25 mouse cellular contexts compared by ENCODE assay signal in the genomic region with DNA sequence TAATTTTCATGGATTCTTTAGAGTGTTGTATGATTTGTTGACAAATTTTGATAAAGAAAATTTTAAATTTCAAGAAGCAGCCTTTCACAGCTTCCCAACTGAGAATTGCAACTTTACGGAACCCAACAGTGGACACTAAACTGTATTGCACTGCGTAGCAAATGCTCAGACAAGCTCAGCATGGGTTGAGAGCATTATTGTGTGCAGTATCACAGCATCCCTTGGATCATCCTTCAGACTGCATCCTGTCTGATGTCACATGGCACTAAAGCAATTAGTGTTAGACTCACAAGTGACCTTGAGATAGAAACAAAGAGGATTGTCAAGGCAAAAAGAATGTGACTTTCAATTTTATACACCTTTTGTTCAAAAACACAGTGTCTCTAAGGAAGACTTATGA. TPM values are rescaled to one million over a fixed set of nuclear protein-coding genes. Genes with fewer than 3 reads are reported as not detected.
DNase-seq lines count a peak whose midpoint lies in the region; ATAC-seq and TF ChIP-seq lines count a peak whose summit lies in the region.
"Had no signal": no experiment of that assay in that cellular context is flagged by ENCODE, and none has a peak within 500 bp of the region (broad histone marks: within the 10 kb centered on the region; RNA-seq: fewer than 3 reads in every experiment).

No protein-coding gene starts in this region.

- H3K4me3 ChIP-seq in midbrain, embryonic 16.5 days (ENCODE audit: low read depth, low read length) = no peak overlapping the region
- H3K4me3 ChIP-seq in midbrain, embryonic 13.5 days (replicated peaks) = no peak overlapping the region
- H3K4me3 ChIP-seq: embryonic facial prominence, embryonic 10.5 days; embryonic facial prominence, embryonic 12.5 days; forebrain, embryonic 13.5 days; forebrain, embryonic 15.5 days had no signal

- ATAC-seq in midbrain, embryonic 16.5 days = peak; percentile 56; the same call in 1 of the 2 replicates
- ATAC-seq in midbrain, embryonic 13.5 days = no peak
- ATAC-seq: activated CD4-positive, CD25-positive, alpha-beta regulatory T cell, adult 4 months; CD4-positive, CD25-positive, alpha-beta regulatory T cell, adult 4 months; forebrain, embryonic 13.5 days; forebrain, embryonic 15.5 days; forebrain, postnatal 0 days; Patski had no signal

- no peaks in the 10 kb centered on the region for H3K4me1 ChIP-seq in midbrain, embryonic 16.5 days (ENCODE audit: control insufficient read depth, insufficient read depth, low read length)
- H3K4me1 ChIP-seq in midbrain, embryonic 13.5 days (replicated peaks) = no peaks in the 10 kb centered on the region
- H3K4me1 ChIP-seq: embryonic facial prominence, embryonic 10.5 days; embryonic facial prominence, embryonic 12.5 days; forebrain, embryonic 13.5 days; forebrain, embryonic 15.5 days had no signal

- no peak overlapping the region for H3K9ac ChIP-seq in midbrain, embryonic 16.5 days (ENCODE audit: low read depth, low read length)
- no peak overlapping the region for H3K9ac ChIP-seq in midbrain, embryonic 13.5 days (replicated peaks)
- H3K9ac ChIP-seq: embryonic facial prominence, embryonic 12.5 days; forebrain, embryonic 13.5 days; forebrain, embryonic 15.5 days; forebrain, postnatal 0 days had no signal

- intact Hi-C loops in heart, postnatal 25 days (cut with DNase I) = loop anchor here (10.0 kb wide), 1 partner anchor 126 kb away; no protein-coding TSS in a partner anchor

- H3K36me3 ChIP-seq in midbrain, embryonic 16.5 days (ENCODE audit: control insufficient read depth, insufficient read depth, low read length) = no peaks in the 10 kb centered on the region
- H3K36me3 ChIP-seq in midbrain, embryonic 13.5 days = no peaks in the 10 kb centered on the region
- H3K36me3 ChIP-seq: embryonic facial prominence, embryonic 10.5 days; embryonic facial prominence, embryonic 12.5 days; forebrain, embryonic 15.5 days; G1E had no signal

- H3K4me2 ChIP-seq in midbrain, embryonic 16.5 days (ENCODE audit: low read length) = no peak overlapping the region
- H3K4me2 ChIP-seq in midbrain, embryonic 13.5 days (replicated peaks) = no peak overlapping the region
- H3K4me2 ChIP-seq: embryonic facial prominence, embryonic 12.5 days; forebrain, embryonic 13.5 days; forebrain, embryonic 15.5 days had no signal

- no peak for TF ChIP-seq CTCF in brain, embryonic 14.5 days (IDR thresholded peaks at IDR 0.05; ENCODE audit: borderline replicate concordance, extremely low read depth, insufficient read depth, insufficient read length)

- H3K27me3 ChIP-seq in midbrain, embryonic 16.5 days (ENCODE audit: control insufficient read depth, insufficient read depth, low read depth, low read length) = no peaks in the 10 kb centered on the region
- H3K27me3 ChIP-seq in midbrain, embryonic 13.5 days = no peaks in the 10 kb centered on the region
- H3K27me3 ChIP-seq: CH12.LX; embryonic facial prominence, embryonic 12.5 days; forebrain, embryonic 13.5 days; forebrain, embryonic 15.5 days had no signal

- H3K9me3 ChIP-seq in midbrain, embryonic 16.5 days (replicated peaks; ENCODE audit: control insufficient read depth, low read length, poor library complexity, severe bottlenecking) = no peaks in the 10 kb centered on the region
- H3K9me3 ChIP-seq in midbrain, embryonic 13.5 days = no peaks in the 10 kb centered on the region
- H3K9me3 ChIP-seq: embryonic facial prominence, embryonic 10.5 days; embryonic facial prominence, embryonic 12.5 days; forebrain, embryonic 13.5 days; forebrain, embryonic 15.5 days had no signal

- 76% methylated on average over 2 of the region's 2 CpGs for WGBS in midbrain, embryonic 16.5 days
- 88% methylated on average over 2 of the region's 2 CpGs for WGBS in midbrain, embryonic 13.5 days

- no peak overlapping the region for H3K27ac ChIP-seq in midbrain, embryonic 16.5 days (ENCODE audit: low read length)
- no peak overlapping the region for H3K27ac ChIP-seq in midbrain, embryonic 13.5 days
- H3K27ac ChIP-seq: embryonic facial prominence, embryonic 10.5 days; embryonic facial prominence, embryonic 12.5 days; forebrain, embryonic 13.5 days; forebrain, embryonic 15.5 days had no signal

- DNase-seq in heart, adult 11 months = peak; percentile 51
- no peak for DNase-seq in heart, postnatal 25 days (ENCODE audit: low spot score)
- DNase-seq in brain, embryonic 14.5 days (ENCODE audit: low read depth) = peak; percentile 23
- no peak for DNase-seq in frontal cortex, postnatal 25 days (ENCODE audit: low spot score in 2 of 2)
- DNase-seq: adrenal gland, adult 8-10 months; adrenal gland, postnatal 14 days; adrenal gland, postnatal 36 days; B cell, adult 2 months; cerebellum, adult 11 months; cerebellum, adult 18-20 months; cerebellum, adult 8-10 months; cerebellum, postnatal 10 days; cerebellum, postnatal 25 days; forebrain, postnatal 0 days had no signal

- no peak for TF ChIP-seq POLR2A in brain, embryonic 14.5 days (IDR thresholded peaks at IDR 0.05; ENCODE audit: borderline replicate concordance, extremely low read depth, insufficient read depth, insufficient read length, poor library complexity, severe bottlenecking)

RNA-seq across cellular contexts. Expression of a gene that starts 37.1 kb away (rescaled TPM):
- total RNA-seq in heart, postnatal 25 days (2021) = 1 to 10 TPM; 3.6 to 5.6 TPM
- polyA plus RNA-seq in midbrain, embryonic 16.5 days (2015; fragmentation: Nextera tagmentation; extraction: Ambion mirVana) = 3.8 and 4.0 TPM in 2 replicates
- polyA plus RNA-seq in midbrain, embryonic 13.5 days (2015; fragmentation: Nextera tagmentation; extraction: Ambion mirVana) = 1.8 and 2.1 TPM in 2 replicates
- polyA plus RNA-seq in brain, embryonic 14.5 days (2012; rRNA removed) = 3.7 and 5.7 TPM in 2 replicates
- polyA plus RNA-seq: G1E had no signal

Comparison
In these comparisons a context has a peak if more than half of its experiments do, and no peak if none do; other contexts are left out.
1. DNase-seq: peak in heart, adult 11 months (single experiment) and brain, embryonic 14.5 days (single experiment); none in heart, postnatal 25 days (single experiment) and frontal cortex, postnatal 25 days (0 of 2).